Mouse (Mus musculus) liver (tissue): ENCODE measurements around the gene Acyp1.

Source experiments
- DNase-seq: peaks from one replicate; pipeline ENCODE4 v3.0.0-alpha.2; 2020; ENCODE audit warnings: mixed read lengths

Gene Acyp1

GRCm38 (mm10) chr12:85287809-85288485 is at the start of gene Acyp1:
Gene Acyp1, minus strand, starts transcription at chr12:85288438.
- DNase-seq, result peak; percentile 41

- DNase-seq, result no peak
These were observed 49.5 kb upstream of the Acyp1 start for GRCm38 (mm10) chr12:85337567-85338311.

- DNase-seq, result no peak
These were observed 41.9 kb upstream of the Acyp1 start for GRCm38 (mm10) chr12:85330153-85330552.

GRCm38 (mm10) chr12:85308651-85309050 is 20.4 kb upstream of the Acyp1 start:
- no peak for DNase-seq

GRCm38 (mm10) chr12:85305247-85305892 is 17.1 kb upstream of the Acyp1 start:
- DNase-seq, result peak; percentile 83

GRCm38 (mm10) chr12:85304725-85305124 is 16.5 kb upstream of the Acyp1 start:
- DNase-seq, result no peak

GRCm38 (mm10) chr12:85303256-85303655 is 15.0 kb upstream of the Acyp1 start:
- DNase-seq, result no peak

GRCm38 (mm10) chr12:85298835-85299180 is 10.6 kb upstream of the Acyp1 start:
- DNase-seq, result no peak

- no peak for DNase-seq
These were observed 10.0 kb upstream of the Acyp1 start for GRCm38 (mm10) chr12:85298127-85298834.

- no peak for DNase-seq
These were observed 9.2 kb upstream of the Acyp1 start for GRCm38 (mm10) chr12:85297345-85297997.

- DNase-seq, result no peak
These were observed 8.7 kb upstream of the Acyp1 start for GRCm38 (mm10) chr12:85296915-85297314.

- no peak for DNase-seq
These were observed 7.3 kb upstream of the Acyp1 start for GRCm38 (mm10) chr12:85295506-85295905.

GRCm38 (mm10) chr12:85292906-85293305 is 4.7 kb upstream of the Acyp1 start:
- no peak for DNase-seq

GRCm38 (mm10) chr12:85292288-85292687 is 4.0 kb upstream of the Acyp1 start:
- no peak for DNase-seq

- no peak for DNase-seq
These were observed 3.3 kb upstream of the Acyp1 start for GRCm38 (mm10) chr12:85291541-85291940.

GRCm38 (mm10) chr12:85290633-85291032 is 2.4 kb upstream of the Acyp1 start:
- DNase-seq, result no peak

- no peak for DNase-seq
These were observed 1.1 kb upstream of the Acyp1 start for GRCm38 (mm10) chr12:85289157-85290000.

- peak; percentile 83 for DNase-seq
These were observed 383 bp upstream of the Acyp1 start, which contains the start of gene Zc2hc1c for GRCm38 (mm10) chr12:85288486-85289156. Gene Zc2hc1c, plus strand, starts transcription at chr12:85288591.

GRCm38 (mm10) chr12:85286941-85287340 is 1.3 kb downstream of the Acyp1 start:
- DNase-seq, result peak; percentile 36

GRCm38 (mm10) chr12:85284996-85285395 is 3.2 kb downstream of the Acyp1 start:
- DNase-seq, result no peak

- no peak for DNase-seq
These were observed 3.9 kb downstream of the Acyp1 start for GRCm38 (mm10) chr12:85284331-85284730.
